ENCODE assay signal across 8 mouse cellular contexts in the genomic region with DNA sequence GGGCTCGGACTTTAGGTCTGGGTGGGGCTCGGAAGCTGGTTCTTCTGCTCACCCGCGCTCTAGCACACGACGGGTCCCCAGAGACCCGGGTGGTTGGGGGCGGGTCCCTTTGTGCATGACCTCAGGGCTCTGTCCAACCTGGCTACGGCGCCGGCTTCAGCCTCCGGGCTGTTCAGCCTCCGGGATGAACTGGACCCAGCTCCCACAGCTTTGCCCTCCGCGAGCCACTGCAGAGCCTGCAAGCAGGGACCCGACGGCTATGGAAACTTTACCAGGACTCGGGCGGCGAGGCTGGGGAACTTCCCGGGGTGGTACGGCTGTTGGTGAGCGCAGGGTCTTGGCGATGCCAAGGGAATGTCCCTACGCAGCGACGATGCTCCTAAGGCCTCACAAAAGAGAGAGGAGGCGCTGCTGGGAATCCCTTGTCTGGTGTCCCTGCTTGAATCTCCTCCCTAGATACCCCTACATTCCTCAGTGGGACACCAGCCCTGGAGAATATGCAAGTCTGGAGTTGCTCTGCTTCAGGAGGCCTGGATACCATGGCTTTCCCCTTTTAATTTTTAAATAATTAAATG. TPM values are rescaled to one million over a fixed set of nuclear protein-coding genes. Genes with fewer than 3 reads are reported as not detected.
DNase-seq lines count a peak whose midpoint lies in the region; ATAC-seq lines count a peak whose summit lies in the region.

No protein-coding gene starts in this region.

- H3K4me3 ChIP-seq in midbrain, embryonic 11.5 days (ENCODE audit: low read depth, low read length), result peak overlapping the region; percentile 88

- H3K4me1 ChIP-seq in midbrain, embryonic 11.5 days (ENCODE audit: control insufficient read depth, insufficient read depth, low read length), result peaks cover 17% of the 10 kb centered on the region

- no peaks in the 10 kb centered on the region; the same call in 1 of the 2 replicates for H3K27me3 ChIP-seq in midbrain, embryonic 11.5 days (ENCODE audit: control insufficient read depth, insufficient read depth, low read length)

- H3K9me3 ChIP-seq in midbrain, embryonic 11.5 days (ENCODE audit: control insufficient read depth, low read length), result no peaks in the 10 kb centered on the region

- no peaks in the 10 kb centered on the region for H3K36me3 ChIP-seq in midbrain, embryonic 11.5 days (ENCODE audit: control insufficient read depth, insufficient read depth, low read length)

- DNase-seq in CD4-positive, CD25-positive, alpha-beta regulatory T cell, adult 2 months (ENCODE audit: low read depth, low spot score), result peak; percentile 12
- peak; percentile 14 for DNase-seq in thymus, postnatal 14 days
- no peak for DNase-seq in thymus, postnatal 25 days
- DNase-seq in gastrocnemius, postnatal 4 days (ENCODE audit: low spot score in 2 of 2), result peak; percentile 35 to 50
- DNase-seq in kidney, postnatal 36 days, result peak; percentile 56 to 74
- DNase-seq in midbrain, embryonic 11.5 days (ENCODE audit: low spot score, missing footprints), result peak; percentile 93

- WGBS in midbrain, embryonic 11.5 days, result under 1% methylated on average over 28 of the region's 28 CpGs

- no peak overlapping the region for H3K27ac ChIP-seq in midbrain, embryonic 11.5 days (ENCODE audit: low read depth, low read length)

- ATAC-seq in CD4-positive, CD25-positive, alpha-beta regulatory T cell, adult 4 months, result no peak
- no peak; the same call in 1 of the 2 replicates for ATAC-seq in midbrain, embryonic 11.5 days (ENCODE audit: low FRiP score)
- no peak for ATAC-seq in inflammation-experienced regulatory T-cells, adult 6 months

- H3K9ac ChIP-seq in midbrain, embryonic 11.5 days (ENCODE audit: low read length), result peak overlapping the region; percentile 81

- peak overlapping the region; percentile 96 for H3K4me2 ChIP-seq in midbrain, embryonic 11.5 days

RNA-seq across cellular contexts. Expression of gene Arvcf, which starts 0.7 kb away (rescaled TPM):
- under 1 TPM in 1 of 2 experiments, not detected in 1; 0.91 TPM for polyA plus RNA-seq in CD4-positive, CD25-positive, alpha-beta regulatory T cell, adult 4 months (2017; shearing (Covaris generic))
- 10 to 100 TPM; 34.6 to 36.9 TPM for total RNA-seq in gastrocnemius, postnatal 4 days (2021)
- 66.9 and 71.0 TPM in 2 replicates for polyA plus RNA-seq in midbrain, embryonic 11.5 days (2014; fragmentation: Nextera tagmentation; extraction: Ambion mirVana)
- 1 to 10 TPM in 1 of 3 experiments, under 1 TPM in 2; 0.52 to 1.0 (median 0.66) TPM for polyA plus RNA-seq in inflammation-experienced regulatory T-cells, adult 6 months (2017; shearing (Covaris generic))

RNA-seq across cellular contexts. Expression of gene Tango2, which starts 0.8 kb away (rescaled TPM):
- 10 to 100 TPM; 71.4 to 94.5 TPM for polyA plus RNA-seq in CD4-positive, CD25-positive, alpha-beta regulatory T cell, adult 4 months (2017; shearing (Covaris generic))
- total RNA-seq in gastrocnemius, postnatal 4 days (2021), result 10 to 100 TPM; 18.7 to 18.8 TPM
- 38.9 and 39.2 TPM in 2 replicates for polyA plus RNA-seq in midbrain, embryonic 11.5 days (2014; fragmentation: Nextera tagmentation; extraction: Ambion mirVana)
- 10 to 100 TPM; 48.6 to 81.2 (median 70.2) TPM for polyA plus RNA-seq in inflammation-experienced regulatory T-cells, adult 6 months (2017; shearing (Covaris generic))

RNA-seq across cellular contexts. Expression of gene Dgcr8, which starts 59.6 kb away (rescaled TPM):
- 10 to 100 TPM; 21.1 to 25.9 TPM for polyA plus RNA-seq in CD4-positive, CD25-positive, alpha-beta regulatory T cell, adult 4 months (2017; shearing (Covaris generic))
- total RNA-seq in gastrocnemius, postnatal 4 days (2021), result 10 to 100 TPM; 46.4 to 56.6 TPM
- polyA plus RNA-seq in midbrain, embryonic 11.5 days (2014; fragmentation: Nextera tagmentation; extraction: Ambion mirVana), result 33.1 and 34.9 TPM in 2 replicates
- 10 to 100 TPM; 16.6 to 29.7 (median 19.9) TPM for polyA plus RNA-seq in inflammation-experienced regulatory T-cells, adult 6 months (2017; shearing (Covaris generic))

Comparison
In these comparisons a context has a peak if more than half of its experiments do, and no peak if none do; other contexts are left out.
1. RNA of gene Arvcf, which starts 0.7 kb away (polyA plus RNA-seq): 66.9 to 71.0 TPM in midbrain, embryonic 11.5 days; 0.91 TPM in CD4-positive, CD25-positive, alpha-beta regulatory T cell, adult 4 months and 0.52 to 1.0 TPM in inflammation-experienced regulatory T-cells, adult 6 months; every median in the first group is over 10 times any median in the second.